Mouse (Mus musculus): ENCODE results near the gene Rab6b. TPM values are rescaled to one million over a fixed set of nuclear protein-coding genes. Genes with fewer than 3 reads are reported as not detected.
A peak's percentile ranks its signal among the peaks of the same experiment; 100 is the strongest.

Rab6b gene
- total and polyA plus RNA-seq, 2 experiments from 2014 or later: 1.9 to 2.1 TPM

- TF ChIP-seq EP300 (IDR thresholded peaks at IDR 0.05; ENCODE audit: low read depth): no peak
- no peak for TF ChIP-seq CTCF (IDR thresholded peaks at IDR 0.05; ENCODE audit: low read depth)
- peak overlapping the region; percentile 62 for H3K9ac ChIP-seq (replicated peaks; ENCODE audit: low read depth, low read length)
- H3K36me3 ChIP-seq (replicated peaks; ENCODE audit: control insufficient read depth, insufficient read depth, low read length): no peaks in the 10 kb centered on the region
- H3K4me3 ChIP-seq (ENCODE audit: low read depth, low read length): peak overlapping the region; percentile 61
- peak overlapping the region; percentile 79 for H3K4me2 ChIP-seq (ENCODE audit: low read depth, low read length)
- peaks cover 5% of the 10 kb centered on the region; the same call in 1 of the 2 replicates for H3K4me1 ChIP-seq (ENCODE audit: control insufficient read depth, insufficient read depth)
- peak overlapping the region; percentile 69 for H3K27ac ChIP-seq (ENCODE audit: low read depth)
- ATAC-seq (ENCODE audit: insufficient read depth, low read depth) (no peak), DNase-seq (ENCODE audit: low spot score) (no peak)
- WGBS: 28% methylated on average over 18 of the region's 18 CpGs
- peaks cover 34% of the 10 kb centered on the region for H3K27me3 ChIP-seq (ENCODE audit: control insufficient read depth, insufficient read depth, low read length)
- no peaks in the 10 kb centered on the region for H3K9me3 ChIP-seq (replicated peaks; ENCODE audit: control insufficient read depth, low read length)
Measured at GRCm38 (mm10) chr9:103108943-103109670, 2.5 kb upstream of the Rab6b start.

GRCm38 (mm10) chr9:103109911-103110310 is 1.7 kb upstream of the Rab6b start:
- H3K9ac ChIP-seq (replicated peaks; ENCODE audit: low read depth, low read length): no peak overlapping the region
- DNase-seq (ENCODE audit: low spot score): no peak
- 51% methylated on average over 2 of the region's 2 CpGs for WGBS
- no peak overlapping the region for H3K27ac ChIP-seq (ENCODE audit: low read depth)
- peaks cover 42% of the 10 kb centered on the region for H3K27me3 ChIP-seq (ENCODE audit: control insufficient read depth, insufficient read depth, low read length)
- no peak overlapping the region for H3K4me3 ChIP-seq (ENCODE audit: low read depth, low read length)
- H3K9me3 ChIP-seq (replicated peaks; ENCODE audit: control insufficient read depth, low read length): no peaks in the 10 kb centered on the region
- H3K4me2 ChIP-seq (ENCODE audit: low read depth, low read length): no peak overlapping the region; the same call in 1 of the 2 replicates
- no peak for ATAC-seq (ENCODE audit: insufficient read depth, low read depth)
- no peaks in the 10 kb centered on the region for H3K36me3 ChIP-seq (replicated peaks; ENCODE audit: control insufficient read depth, insufficient read depth, low read length)
- TF ChIP-seq CTCF (IDR thresholded peaks at IDR 0.05; ENCODE audit: low read depth) (no peak), EP300 (IDR thresholded peaks at IDR 0.05; ENCODE audit: low read depth) (no peak)
- peaks cover 5% of the 10 kb centered on the region; the same call in 1 of the 2 replicates for H3K4me1 ChIP-seq (ENCODE audit: control insufficient read depth, insufficient read depth)

GRCm38 (mm10) chr9:103110727-103111501 is 673 bp upstream of the Rab6b start:
- Histone ChIP-seq H3K4me2 (ENCODE audit: low read depth, low read length) (peak overlapping the region; percentile 88), H3K4me1 (ENCODE audit: control insufficient read depth, insufficient read depth) (peaks cover 5% of the 10 kb centered on the region; the same call in 1 of the 2 replicates), H3K36me3 (replicated peaks; ENCODE audit: control insufficient read depth, insufficient read depth, low read length) (no peaks in the 10 kb centered on the region), H3K9me3 (replicated peaks; ENCODE audit: control insufficient read depth, low read length) (no peaks in the 10 kb centered on the region), H3K27ac (ENCODE audit: low read depth) (no peak overlapping the region), H3K27me3 (ENCODE audit: control insufficient read depth, insufficient read depth, low read length) (peaks cover 42% of the 10 kb centered on the region), H3K4me3 (ENCODE audit: low read depth, low read length) (peak overlapping the region; percentile 63), H3K9ac (replicated peaks; ENCODE audit: low read depth, low read length) (peak overlapping the region; percentile 53; the same call in 1 of the 2 replicates)
- DNase-seq (ENCODE audit: low spot score) (no peak), ATAC-seq (ENCODE audit: insufficient read depth, low read depth) (no peak)
- 19% methylated on average over 18 of the region's 18 CpGs for WGBS
- TF ChIP-seq EP300 (IDR thresholded peaks at IDR 0.05; ENCODE audit: low read depth) (no peak), CTCF (IDR thresholded peaks at IDR 0.05; ENCODE audit: low read depth) (no peak)

GRCm38 (mm10) chr9:103112471-103113271 is 1.1 kb downstream of the Rab6b start:
- TF ChIP-seq CTCF (IDR thresholded peaks at IDR 0.05; ENCODE audit: low read depth): no peak
- no peak for TF ChIP-seq EP300 (IDR thresholded peaks at IDR 0.05; ENCODE audit: low read depth)
- Histone ChIP-seq H3K27me3 (ENCODE audit: control insufficient read depth, insufficient read depth, low read length) (peaks cover 42% of the 10 kb centered on the region), H3K4me3 (ENCODE audit: low read depth, low read length) (peak overlapping the region; percentile 63), H3K36me3 (replicated peaks; ENCODE audit: control insufficient read depth, insufficient read depth, low read length) (no peaks in the 10 kb centered on the region), H3K27ac (ENCODE audit: low read depth) (no peak overlapping the region), H3K9me3 (replicated peaks; ENCODE audit: control insufficient read depth, low read length) (no peaks in the 10 kb centered on the region), H3K4me1 (ENCODE audit: control insufficient read depth, insufficient read depth) (peaks cover 5% of the 10 kb centered on the region; the same call in 1 of the 2 replicates), H3K9ac (replicated peaks; ENCODE audit: low read depth, low read length) (no peak overlapping the region), H3K4me2 (ENCODE audit: low read depth, low read length) (peak overlapping the region; percentile 88)
- WGBS: 4% methylated on average over 35 of the region's 35 CpGs
- ATAC-seq (ENCODE audit: insufficient read depth, low read depth) (peak; percentile 25; the same call in 1 of the 2 replicates), DNase-seq (ENCODE audit: low spot score) (no peak)

- Histone ChIP-seq H3K36me3 (replicated peaks; ENCODE audit: control insufficient read depth, insufficient read depth, low read length) (no peaks in the 10 kb centered on the region), H3K4me3 (ENCODE audit: low read depth, low read length) (no peak overlapping the region), H3K4me1 (ENCODE audit: control insufficient read depth, insufficient read depth) (peaks cover 5% of the 10 kb centered on the region; the same call in 1 of the 2 replicates), H3K4me2 (ENCODE audit: low read depth, low read length) (no peak overlapping the region), H3K9ac (replicated peaks; ENCODE audit: low read depth, low read length) (no peak overlapping the region), H3K9me3 (replicated peaks; ENCODE audit: control insufficient read depth, low read length) (no peaks in the 10 kb centered on the region), H3K27ac (ENCODE audit: low read depth) (no peak overlapping the region), H3K27me3 (ENCODE audit: control insufficient read depth, insufficient read depth, low read length) (peaks cover 42% of the 10 kb centered on the region)
- ATAC-seq (ENCODE audit: insufficient read depth, low read depth) (no peak), DNase-seq (ENCODE audit: low spot score) (no peak)
- 46% methylated on average over 11 of the region's 11 CpGs for WGBS
- TF ChIP-seq CTCF (IDR thresholded peaks at IDR 0.05; ENCODE audit: low read depth) (no peak), EP300 (IDR thresholded peaks at IDR 0.05; ENCODE audit: low read depth) (no peak)
Measured at GRCm38 (mm10) chr9:103113351-103113750, 1.8 kb downstream of the Rab6b start.
